Mouse (Mus musculus): ENCODE results near the gene Gramd4.

DNA sequence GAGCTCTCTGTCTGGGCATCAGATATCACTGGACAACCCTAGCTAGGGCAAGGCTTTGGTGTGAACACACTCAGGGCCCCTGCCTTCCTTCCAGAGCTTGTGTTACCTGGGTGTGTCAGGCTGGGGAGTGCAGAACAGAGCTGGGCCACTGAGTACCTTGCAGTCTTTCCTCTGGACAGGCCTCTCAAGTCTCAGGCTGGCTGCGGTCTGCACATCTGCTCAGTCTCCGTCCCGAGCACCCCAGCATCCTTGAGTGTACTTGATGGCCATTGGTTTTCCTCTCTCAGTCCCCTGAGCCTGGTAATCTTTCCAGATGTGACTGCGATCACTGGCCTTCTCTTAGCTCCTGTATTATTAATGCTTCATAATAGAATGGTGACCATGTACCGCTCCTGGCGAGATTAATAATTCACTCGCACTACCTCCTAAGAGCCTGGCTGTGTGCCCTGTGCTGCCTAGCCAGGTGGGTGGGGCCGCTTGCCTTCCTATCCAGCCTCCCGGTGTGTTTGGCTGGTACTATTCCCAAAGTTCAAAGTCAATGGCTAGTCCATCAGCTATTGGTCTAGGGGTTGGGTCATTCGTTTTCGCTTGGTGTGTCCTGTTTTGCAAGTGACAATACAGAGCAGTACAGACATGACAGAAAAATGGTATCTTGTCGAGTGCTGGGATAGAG lies 34.6 kb downstream of the Gramd4 start:
- TF ChIP-seq POLR2A (IDR thresholded peaks at IDR 0.05; ENCODE audit: low read depth, low read length) (no peak), CTCF (IDR thresholded peaks at IDR 0.05; ENCODE audit: borderline replicate concordance, insufficient read depth, low read length) (no peak)

Measured in embryonic fibroblast, embryonic 13.5 days (primary cell).